Mouse (Mus musculus): ENCODE measurements around the gene Cfap73.
A peak's percentile ranks its signal among the peaks of the same experiment; 100 is the strongest.

Gene Cfap73

GRCm38 (mm10) chr5:120647814-120648491 is 13.9 kb upstream of the Cfap73 start:
- no peak for DNase-seq (ENCODE audit: low read depth, low spot score)

- no peak for DNase-seq (ENCODE audit: low read depth, low spot score)
Observed at GRCm38 (mm10) chr5:120647361-120647760, 13.3 kb upstream of the Cfap73 start.

GRCm38 (mm10) chr5:120645851-120646250 is 11.8 kb upstream of the Cfap73 start:
- no peak for DNase-seq (ENCODE audit: low read depth, low spot score)

- DNase-seq (ENCODE audit: low read depth, low spot score): no peak
Observed at GRCm38 (mm10) chr5:120644227-120644626, 10.2 kb upstream of the Cfap73 start.

- no peak for DNase-seq (ENCODE audit: low read depth, low spot score)
Observed at GRCm38 (mm10) chr5:120643365-120644085, 9.5 kb upstream of the Cfap73 start.

- DNase-seq (ENCODE audit: low read depth, low spot score): no peak
Observed at GRCm38 (mm10) chr5:120640094-120640493, 6.1 kb upstream of the Cfap73 start.

GRCm38 (mm10) chr5:120635633-120636032 is 1.6 kb upstream of the Cfap73 start:
- no peak for DNase-seq (ENCODE audit: low read depth, low spot score)

GRCm38 (mm10) chr5:120634860-120635259 is 825 bp upstream of the Cfap73 start:
- DNase-seq (ENCODE audit: low read depth, low spot score): no peak

GRCm38 (mm10) chr5:120631892-120632291 is 2.1 kb downstream of the Cfap73 start:
- DNase-seq (ENCODE audit: low read depth, low spot score): no peak

GRCm38 (mm10) chr5:120631128-120631527 is 2.9 kb downstream of the Cfap73 start:
- DNase-seq (ENCODE audit: low read depth, low spot score): no peak

GRCm38 (mm10) chr5:120628624-120629023 is 5.4 kb downstream of the Cfap73 start:
- DNase-seq (ENCODE audit: low read depth, low spot score): no peak

GRCm38 (mm10) chr5:120627515-120628300 is 6.3 kb downstream of the Cfap73 start:
- no peak for DNase-seq (ENCODE audit: low read depth, low spot score)

GRCm38 (mm10) chr5:120626399-120626798 is 7.6 kb downstream of the Cfap73 start:
- peak; percentile 40 for DNase-seq (ENCODE audit: low read depth, low spot score)

- DNase-seq (ENCODE audit: low read depth, low spot score): no peak
Observed at GRCm38 (mm10) chr5:120624427-120624826, 9.6 kb downstream of the Cfap73 start.

GRCm38 (mm10) chr5:120622198-120622851 is 11.7 kb downstream of the Cfap73 start:
- DNase-seq (ENCODE audit: low read depth, low spot score): peak; percentile 85

GRCm38 (mm10) chr5:120621846-120622197 is 12.2 kb downstream of the Cfap73 start:
- no peak for DNase-seq (ENCODE audit: low read depth, low spot score)

- peak; percentile 97 for DNase-seq (ENCODE audit: low read depth, low spot score)
Observed at GRCm38 (mm10) chr5:120621078-120621765, 12.8 kb downstream of the Cfap73 start.

GRCm38 (mm10) chr5:120620375-120621077 is 13.5 kb downstream of the Cfap73 start:
- no peak for DNase-seq (ENCODE audit: low read depth, low spot score)

GRCm38 (mm10) chr5:120619201-120619600 is 14.8 kb downstream of the Cfap73 start:
- peak; percentile 81 for DNase-seq (ENCODE audit: low read depth, low spot score)

- DNase-seq (ENCODE audit: low read depth, low spot score): no peak
Observed at GRCm38 (mm10) chr5:120618778-120619177, 15.3 kb downstream of the Cfap73 start.

GRCm38 (mm10) chr5:120615903-120616302 is 18.1 kb downstream of the Cfap73 start:
- peak; percentile 51 for DNase-seq (ENCODE audit: low read depth, low spot score)

Data from A20 (cell line).